Mouse (Mus musculus) bone marrow macrophage, adult 2 months (primary cell): Measurements from ENCODE around the gene Foxe3. TPM values are rescaled to one million over a fixed set of nuclear protein-coding genes. Genes with fewer than 3 reads are reported as not detected.

Experiments used
- H3K27ac ChIP-seq: 2 replicates; pipeline ENCODE4 v1.5.1; 2012; ENCODE audit warnings: low read depth, low read length; ENCODE audit not compliant: insufficient read depth
- H3K4me1 ChIP-seq: 2 replicates; pipeline ENCODE4 v1.6.1; 2012; ENCODE audit warnings: low read length; ENCODE audit not compliant: control insufficient read depth, insufficient read depth
- H3K4me3 ChIP-seq: 2 replicates; pipeline ENCODE4 v1.5.1; 2012; ENCODE audit warnings: mild to moderate bottlenecking, low read length, moderate library complexity; ENCODE audit not compliant: insufficient read depth
- CTCF ChIP-seq: IDR thresholded peaks from 2 replicates; pipeline ENCODE4 v1.5.1; 2012; ENCODE audit warnings: low read depth, mild to moderate bottlenecking, low read length, moderate library complexity
- POLR2A ChIP-seq: IDR thresholded peaks from 2 replicates; pipeline ENCODE4 v1.6.1; 2012; ENCODE audit warnings: mild to moderate bottlenecking, low read depth, low read length, borderline replicate concordance
- polyA plus RNA-seq: library from polyadenylated mRNA; stranded (reverse); fragments of >200 nt; gene quantifications from 2 replicates; pipeline ENCODE4 v1.2.4, GENCODE M21; 2012; ENCODE audit not compliant: missing spikeins, insufficient read depth, insufficient read length

Gene Foxe3
- polyA plus RNA-seq, 1 experiment: not detected

- Histone ChIP-seq H3K27ac (no peak overlapping the region), H3K4me3 (no peak overlapping the region), H3K4me1 (no peaks in the 10 kb centered on the region)
- TF ChIP-seq POLR2A: no peak
Observed at GRCm38 (mm10) chr4:114882232-114882631, 43.6 kb downstream of the Foxe3 start.

GRCm38 (mm10) chr4:114876441-114876972 is 49.3 kb downstream of the Foxe3 start:
- Histone ChIP-seq H3K4me1 (no peaks in the 10 kb centered on the region), H3K27ac (no peak overlapping the region), H3K4me3 (no peak overlapping the region)
- TF ChIP-seq CTCF (no peak), POLR2A (no peak)

Other genes starting within 250 kb of the Foxe3 start
- gene Gm12830, start 104.3 kb downstream of the Foxe3 start, polyA plus RNA-seq: not detected in 2 replicates
- gene Foxd2, start 17.1 kb downstream of the Foxe3 start, polyA plus RNA-seq: 0.72 and 0.98 TPM in 2 replicates
- gene Cmpk1, start 61.2 kb upstream of the Foxe3 start, polyA plus RNA-seq: 143 and 149 TPM in 2 replicates
- 8.1 and 9.5 TPM in 2 replicates for gene Stil, start 74.1 kb upstream of the Foxe3 start, polyA plus RNA-seq
- gene Tal1, start 130.4 kb upstream of the Foxe3 start, polyA plus RNA-seq: 4.1 and 4.4 TPM in 2 replicates
- gene Pdzk1ip1, start 162.7 kb upstream of the Foxe3 start, polyA plus RNA-seq: 1.5 and 2.0 TPM in 2 replicates
- gene Cyp4x1, start 208.3 kb upstream of the Foxe3 start, polyA plus RNA-seq: not detected in 2 replicates